Mouse (Mus musculus): ENCODE results near the gene Ankrd9.

Gene Ankrd9

GRCm38 (mm10) chr12:110990500-110990899, 11.7 kb upstream of the Ankrd9 start:
- no peak for DNase-seq (ENCODE audit: low spot score in 2 of 2)

- DNase-seq (ENCODE audit: low spot score in 2 of 2) = no peak
Measured at GRCm38 (mm10) chr12:110989409-110989808, 10.6 kb upstream of the Ankrd9 start.

- DNase-seq (ENCODE audit: low spot score in 2 of 2) = no peak
Measured at GRCm38 (mm10) chr12:110986536-110987425, 7.9 kb upstream of the Ankrd9 start.

- DNase-seq (ENCODE audit: low spot score in 2 of 2) = no peak
Measured at GRCm38 (mm10) chr12:110985141-110985540, 6.3 kb upstream of the Ankrd9 start.

GRCm38 (mm10) chr12:110984598-110984997, 5.8 kb upstream of the Ankrd9 start:
- DNase-seq (ENCODE audit: low spot score in 2 of 2) = no peak

GRCm38 (mm10) chr12:110983714-110984113, 4.9 kb upstream of the Ankrd9 start:
- DNase-seq (ENCODE audit: low spot score in 2 of 2) = no peak

- no peak for DNase-seq (ENCODE audit: low spot score in 2 of 2)
Measured at GRCm38 (mm10) chr12:110983083-110983482, 4.2 kb upstream of the Ankrd9 start.

- no peak for DNase-seq (ENCODE audit: low spot score in 2 of 2)
Measured at GRCm38 (mm10) chr12:110981736-110982135, 2.9 kb upstream of the Ankrd9 start.

- no peak for DNase-seq (ENCODE audit: low spot score in 2 of 2)
Measured at GRCm38 (mm10) chr12:110979808-110980207, 968 bp upstream of the Ankrd9 start.

GRCm38 (mm10) chr12:110977896-110978606, 789 bp downstream of the Ankrd9 start:
- DNase-seq (ENCODE audit: low spot score in 2 of 2) = no peak

GRCm38 (mm10) chr12:110977345-110977733, 1.5 kb downstream of the Ankrd9 start:
- DNase-seq (ENCODE audit: low spot score in 2 of 2) = no peak

GRCm38 (mm10) chr12:110976589-110977344, 2.1 kb downstream of the Ankrd9 start:
- no peak for DNase-seq (ENCODE audit: low spot score in 2 of 2)

- no peak for DNase-seq (ENCODE audit: low spot score in 2 of 2)
Measured at GRCm38 (mm10) chr12:110975838-110976468, 2.9 kb downstream of the Ankrd9 start.

GRCm38 (mm10) chr12:110975385-110975784, 3.5 kb downstream of the Ankrd9 start:
- no peak for DNase-seq (ENCODE audit: low spot score in 2 of 2)

GRCm38 (mm10) chr12:110974726-110975125, 4.1 kb downstream of the Ankrd9 start:
- no peak for DNase-seq (ENCODE audit: low spot score in 2 of 2)

- DNase-seq (ENCODE audit: low spot score in 2 of 2) = no peak
Measured at GRCm38 (mm10) chr12:110974295-110974694, 4.5 kb downstream of the Ankrd9 start.

GRCm38 (mm10) chr12:110973829-110974228, 5.0 kb downstream of the Ankrd9 start:
- no peak for DNase-seq (ENCODE audit: low spot score in 2 of 2)

- no peak for DNase-seq (ENCODE audit: low spot score in 2 of 2)
Measured at GRCm38 (mm10) chr12:110971972-110972371, 6.9 kb downstream of the Ankrd9 start.

GRCm38 (mm10) chr12:110970408-110970807, 8.4 kb downstream of the Ankrd9 start:
- DNase-seq (ENCODE audit: low spot score in 2 of 2) = no peak

GRCm38 (mm10) chr12:110967146-110967545, 11.7 kb downstream of the Ankrd9 start:
- DNase-seq (ENCODE audit: low spot score in 2 of 2) = no peak

- DNase-seq (ENCODE audit: low spot score in 2 of 2) = no peak
Measured at GRCm38 (mm10) chr12:110966079-110966478, 12.8 kb downstream of the Ankrd9 start.

GRCm38 (mm10) chr12:110965500-110965899, 13.3 kb downstream of the Ankrd9 start:
- DNase-seq (ENCODE audit: low spot score in 2 of 2) = no peak
